Mouse (Mus musculus): ENCODE measurements around the gene Gm20441.

DNA sequence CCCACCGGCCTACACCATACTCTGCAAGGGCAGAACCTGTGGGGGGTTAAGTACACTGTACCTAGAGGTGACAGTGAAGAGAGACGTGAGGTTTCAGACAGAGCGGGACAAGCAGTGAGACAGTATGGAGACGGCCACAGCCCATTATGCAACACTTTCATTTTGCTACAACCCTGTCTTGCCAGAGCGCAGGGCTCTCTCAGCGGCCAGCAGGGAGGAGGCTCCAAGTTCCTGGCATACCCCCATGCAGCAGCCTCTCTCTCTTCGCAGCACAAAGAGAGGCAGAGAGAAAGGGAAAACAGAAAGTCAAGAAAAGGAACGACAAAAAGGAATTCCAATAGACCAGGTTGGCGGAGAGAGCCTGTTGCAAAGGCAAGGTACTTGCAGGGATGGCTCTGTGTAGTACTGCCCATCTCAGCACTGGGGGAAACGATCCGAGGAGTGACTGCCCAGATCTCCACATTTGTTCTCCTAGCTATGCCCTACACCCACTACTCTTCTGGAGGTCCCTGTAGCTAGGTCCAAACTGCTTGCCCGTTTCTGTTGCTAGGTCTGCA lies 16.9 kb upstream of the Gm20441 start:
- TF ChIP-seq POLR2A (IDR thresholded peaks at IDR 0.05; ENCODE audit: borderline replicate concordance, extremely low read depth, low read depth, low read length) (peak; percentile 59; the same call in 1 of the 2 replicates), CTCF (IDR thresholded peaks at IDR 0.05; ENCODE audit: insufficient read depth, low read length) (no peak)
